Mouse (Mus musculus): ENCODE measurements around the gene Nup205.

DNA sequence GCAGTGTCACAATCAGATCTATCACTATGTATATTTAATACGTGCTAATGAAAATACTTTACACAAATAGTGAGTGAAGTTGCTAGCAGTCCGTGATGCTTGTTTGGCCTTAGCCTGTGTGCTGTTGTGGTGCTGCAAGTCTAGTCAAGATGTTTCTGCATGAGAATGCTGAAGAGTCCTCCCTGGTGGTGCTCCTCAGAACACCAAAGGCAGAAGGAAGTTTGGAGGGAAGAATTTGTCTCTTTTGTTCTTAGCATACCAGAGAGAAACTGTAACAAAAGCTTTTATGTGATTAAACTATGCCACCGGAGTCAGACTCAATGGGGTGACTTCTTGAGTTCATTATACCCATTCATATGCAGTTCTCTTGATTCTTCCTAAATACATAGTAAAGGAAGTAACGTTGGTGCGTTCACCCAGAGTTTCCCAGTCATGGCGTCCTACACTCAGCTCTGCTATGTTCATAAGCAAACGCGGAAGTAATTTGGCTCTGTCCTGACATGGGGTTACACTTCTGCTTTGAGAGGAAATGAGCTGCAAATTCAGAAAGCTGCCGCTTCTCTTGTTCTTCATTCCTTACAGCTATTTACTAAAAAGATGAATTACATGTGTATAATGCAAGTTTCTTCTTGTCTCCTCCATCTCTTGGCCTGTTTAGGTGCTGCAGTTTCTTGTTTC, 59.0 kb downstream of the Nup205 start:
- TF ChIP-seq POLR2A (IDR thresholded peaks at IDR 0.05; ENCODE audit: low read depth, low read length) (no peak), CTCF (IDR thresholded peaks at IDR 0.05; ENCODE audit: borderline replicate concordance, insufficient read depth, low read length) (no peak)
